Mouse (Mus musculus): Measurements from ENCODE around the gene Sh3bp4.

Gene Sh3bp4

GRCm38 (mm10) chr1:89093696-89094095, 23.5 kb downstream of the Sh3bp4 start:
- DNase-seq, result peak in 1 of 2 experiments; percentile 5

- DNase-seq, result peak in 1 of 2 experiments; percentile 38
Observed at GRCm38 (mm10) chr1:89094416-89094815, 24.2 kb downstream of the Sh3bp4 start.

- peak in 1 of 2 experiments; percentile 34 for DNase-seq
Observed at GRCm38 (mm10) chr1:89095642-89096424, 25.6 kb downstream of the Sh3bp4 start.

GRCm38 (mm10) chr1:89102231-89103003, 32.2 kb downstream of the Sh3bp4 start:
- DNase-seq, result peak in 1 of 2 experiments; percentile 34

GRCm38 (mm10) chr1:89103004-89103263, 32.7 kb downstream of the Sh3bp4 start:
- no peak for DNase-seq

- DNase-seq, result peak in 1 of 2 experiments; percentile 36
Observed at GRCm38 (mm10) chr1:89103505-89103904, 33.3 kb downstream of the Sh3bp4 start.

GRCm38 (mm10) chr1:89104066-89104765, 34.0 kb downstream of the Sh3bp4 start:
- DNase-seq, result peak; percentile 75 to 92

GRCm38 (mm10) chr1:89105891-89106830, 35.9 kb downstream of the Sh3bp4 start:
- DNase-seq, result peak in 1 of 2 experiments; percentile 33

- peak; percentile 39 to 63 for DNase-seq
Observed at GRCm38 (mm10) chr1:89107466-89107865, 37.3 kb downstream of the Sh3bp4 start.

GRCm38 (mm10) chr1:89108340-89108896, 38.2 kb downstream of the Sh3bp4 start:
- DNase-seq, result peak; percentile 79 to 87

GRCm38 (mm10) chr1:89109767-89110166, 39.6 kb downstream of the Sh3bp4 start:
- DNase-seq, result peak in 1 of 2 experiments; percentile 63

GRCm38 (mm10) chr1:89110767-89111534, 40.7 kb downstream of the Sh3bp4 start:
- DNase-seq, result no peak

GRCm38 (mm10) chr1:89112544-89112943, 42.3 kb downstream of the Sh3bp4 start:
- DNase-seq, result peak; percentile 57 to 78

GRCm38 (mm10) chr1:89113731-89114130, 43.5 kb downstream of the Sh3bp4 start:
- DNase-seq, result peak in 1 of 2 experiments; percentile 59

- DNase-seq, result peak in 1 of 2 experiments; percentile 51
Observed at GRCm38 (mm10) chr1:89117062-89117461, 46.8 kb downstream of the Sh3bp4 start.

- peak in 1 of 2 experiments; percentile 66 for DNase-seq
Observed at GRCm38 (mm10) chr1:89118076-89118475, 47.9 kb downstream of the Sh3bp4 start.

- peak in 1 of 2 experiments; percentile 55 for DNase-seq
Observed at GRCm38 (mm10) chr1:89118836-89119235, 48.6 kb downstream of the Sh3bp4 start.

GRCm38 (mm10) chr1:89120290-89120689, 50.1 kb downstream of the Sh3bp4 start:
- peak; percentile 35 to 56 for DNase-seq

- DNase-seq, result peak; percentile 40
Observed at GRCm38 (mm10) chr1:89121466-89121865, 51.3 kb downstream of the Sh3bp4 start.

GRCm38 (mm10) chr1:89122376-89122775, 52.2 kb downstream of the Sh3bp4 start:
- DNase-seq, result no peak

- peak in 1 of 2 experiments; percentile 37 for DNase-seq
Observed at GRCm38 (mm10) chr1:89124076-89124475, 53.9 kb downstream of the Sh3bp4 start.
